Mouse (Mus musculus): ENCODE measurements around the gene Ndufa3. TPM values are rescaled to one million over a fixed set of nuclear protein-coding genes. Genes with fewer than 3 reads are reported as not detected.

Gene Ndufa3
- total RNA-seq, 2 experiments from 2014 or later = 1,038 to 1,129 TPM

Small RNA genes lying within 50 kb of the gene (microRNA-seq; reads per million reads assigned to microRNA genes)
- not detected for gene Gm25100
- 6.0 reads per million, percentile 7 among the genes with 10 or more reads in this experiment for gene Mir3572

Other genes starting within 250 kb of the Ndufa3 start
- gene Cacng8, start 226.7 kb upstream of the Ndufa3 start, total RNA-seq (2021) = 1 to 10 TPM; 2.5 to 3.3 TPM
- 1 to 10 TPM; 1.5 to 6.5 TPM for gene Cacng6, start 193.2 kb upstream of the Ndufa3 start, total RNA-seq (2021)
- gene Tarm1, start 114.7 kb upstream of the Ndufa3 start, total RNA-seq (2021) = 1 to 10 TPM; 4.3 to 6.6 TPM
- gene Oscar, start 1.2 kb upstream of the Ndufa3 start, total RNA-seq (2021) = under 1 TPM; 0.58 to 0.72 TPM
- 10 to 100 TPM; 24.1 to 26.4 TPM for gene Tfpt, start 12.6 kb downstream of the Ndufa3 start, total RNA-seq (2021)
- 10 to 100 TPM; 34.5 to 39.4 TPM for gene Prpf31, start 12.6 kb downstream of the Ndufa3 start, total RNA-seq (2021)
- 10 to 100 TPM; 56.7 to 58.5 TPM for gene Cnot3, start 27.9 kb downstream of the Ndufa3 start, total RNA-seq (2021)
- 10 to 100 TPM; 11.9 to 13.2 TPM for gene Leng1, start 48.5 kb downstream of the Ndufa3 start, total RNA-seq (2021)
- gene Tmc4, start 60.2 kb downstream of the Ndufa3 start, total RNA-seq (2021) = 1 to 10 TPM; 8.6 to 9.2 TPM
- 100 to 1,000 TPM in 1 of 2 experiments, 10 to 100 TPM in 1; 99.1 to 114 TPM for gene Tsen34, start 75.5 kb downstream of the Ndufa3 start, total RNA-seq (2021)
- gene Mboat7, start 76.2 kb downstream of the Ndufa3 start, total RNA-seq (2021) = 10 to 100 TPM; 48.7 to 59.6 TPM
- gene Rps9, start 86.6 kb downstream of the Ndufa3 start, total RNA-seq (2021) = 1,000 to 10,000 TPM; 1,078 to 1,086 TPM
- 1 to 10 TPM; 2.3 to 2.5 TPM for gene Pirb, start 103.0 kb downstream of the Ndufa3 start, total RNA-seq (2021)
- gene Gm15448, start 208.3 kb downstream of the Ndufa3 start, total RNA-seq (2021) = under 1 TPM; 0.36 to 0.48 TPM
- gene Pira2, start 227.7 kb downstream of the Ndufa3 start, total RNA-seq (2021) = under 1 TPM; 0.57 to 0.70 TPM

Measured in adrenal gland, postnatal 10 days (tissue).